Mouse (Mus musculus) CH12.LX (cell line): ENCODE measurements around the gene Nup210l. TPM values are rescaled to one million over a fixed set of nuclear protein-coding genes. Genes with fewer than 3 reads are reported as not detected.

Experiments
- DNase-seq: peaks from one replicate; pipeline ENCODE4 v3.0.0-alpha.2; 2013; ENCODE audit errors: extremely low read depth
- H3K27ac ChIP-seq: 2 replicates; pipeline ENCODE4 v1.5.1; 2012; ENCODE audit warnings: low read depth, mild to moderate bottlenecking, control low read depth, moderate library complexity; ENCODE audit not compliant: insufficient read depth
- H3K27me3 ChIP-seq: replicated peaks from 2 replicates; pipeline ENCODE3; 2012; ENCODE audit warnings: inconsistent platforms
- H3K36me3 ChIP-seq, 2 experiments: replicated peaks in 1 of 2; 2 replicates each; pipeline versions ENCODE3 to v1.6.1; 2012; ENCODE audit warnings: inconsistent platforms in 1 of 2, low read length in 1 of 2, mild to moderate bottlenecking in 1 of 2, mixed read lengths in 1 of 2, moderate library complexity in 1 of 2; ENCODE audit not compliant: control insufficient read depth in 1 of 2, insufficient read depth in 1 of 2
- H3K4me1 ChIP-seq, 2 experiments: 2 replicates each; pipeline ENCODE4 v1.6.1; 2012; ENCODE audit warnings: inconsistent platforms in 1 of 2, moderate library complexity in 1 of 2; ENCODE audit not compliant: insufficient read depth in 2 of 2, control insufficient read depth in 1 of 2
- H3K4me2 ChIP-seq: 2 replicates; pipeline ENCODE4 v1.6.1; 2012; ENCODE audit warnings: low read depth, mild to moderate bottlenecking, control low read depth; ENCODE audit not compliant: poor library complexity, insufficient read depth, severe bottlenecking
- H3K4me3 ChIP-seq, 3 experiments: fragments of 150-350 bp in 1 of 3; sonication (generic) in 1 of 3; replicated peaks in 1 of 3; 2 replicates each; pipeline versions ENCODE3 to v1.5.1; 2011 to 2012; ENCODE audit warnings: low read depth in 2 of 3, low read length in 2 of 3, mild to moderate bottlenecking in 2 of 3, moderate library complexity in 2 of 3, control low read depth in 1 of 3, improper control_type of control experiment in 1 of 3, inconsistent platforms in 1 of 3, mixed read lengths in 1 of 3; ENCODE audit not compliant: poor library complexity in 1 of 3
- H3K79me2 ChIP-seq: replicated peaks from 2 replicates; pipeline ENCODE4 v1.6.1; 2012; ENCODE audit warnings: mild to moderate bottlenecking, moderate library complexity; ENCODE audit not compliant: control insufficient read depth, poor library complexity, insufficient read depth, severe bottlenecking; ENCODE audit errors: extremely low read depth
- H3K9ac ChIP-seq: 2 replicates; pipeline ENCODE4 v1.6.1; 2012; ENCODE audit warnings: low read depth, mild to moderate bottlenecking, control low read depth, moderate library complexity; ENCODE audit not compliant: insufficient read depth
- H3K9me3 ChIP-seq: replicated peaks from 2 replicates; pipeline ENCODE3; 2012; ENCODE audit warnings: low read length, inconsistent platforms, mixed read lengths
- CHD1 ChIP-seq: IDR thresholded peaks from 2 replicates; pipeline ENCODE4 v1.6.1; 2012; ENCODE audit warnings: low read depth, low read length, improper control_type of control experiment, inconsistent platforms
- CHD2 ChIP-seq: IDR thresholded peaks from 2 replicates; pipeline ENCODE4 v1.6.1; 2011; ENCODE audit warnings: low read length, improper control_type of control experiment
- ETS1 ChIP-seq: conservative IDR thresholded peaks from 2 replicates; pipeline ENCODE4 v1.6.1; 2012; ENCODE audit warnings: low read depth, mild to moderate bottlenecking, inconsistent platforms, low read length, improper control_type of control experiment, moderate library complexity
- GABPA ChIP-seq: IDR thresholded peaks from 2 replicates; pipeline ENCODE4 v1.6.1; 2012; ENCODE audit warnings: low read depth, low read length, improper control_type of control experiment, inconsistent platforms; ENCODE audit not compliant: insufficient replicate concordance
- IRF4 ChIP-seq: IDR thresholded peaks from 2 replicates; pipeline ENCODE4 v1.6.1; 2014; ENCODE audit warnings: low read depth, mild to moderate bottlenecking, inconsistent platforms, low read length, improper control_type of control experiment
- JUND ChIP-seq: conservative IDR thresholded peaks from 2 replicates; pipeline ENCODE4 v1.6.1; 2011; ENCODE audit warnings: low read depth, low read length, improper control_type of control experiment
- KAT2A ChIP-seq: IDR thresholded peaks from 2 replicates; pipeline ENCODE4 v1.6.1; 2012; ENCODE audit warnings: low read length, improper control_type of control experiment, inconsistent platforms; ENCODE audit not compliant: insufficient replicate concordance
- MAFK ChIP-seq: IDR thresholded peaks from 2 replicates; pipeline ENCODE4 v1.6.1; 2011; ENCODE audit warnings: low read length, improper control_type of control experiment; ENCODE audit not compliant: insufficient replicate concordance
- MEF2A ChIP-seq: IDR thresholded peaks from 2 replicates; pipeline ENCODE4 v1.6.1; 2014; ENCODE audit warnings: low read depth, mild to moderate bottlenecking, inconsistent platforms, low read length, improper control_type of control experiment, borderline replicate concordance
- MXI1 ChIP-seq: IDR thresholded peaks from 2 replicates; pipeline ENCODE4 v1.6.1; 2011; ENCODE audit warnings: mild to moderate bottlenecking, low read depth, low read length, improper control_type of control experiment
- NELFE ChIP-seq: IDR thresholded peaks from 2 replicates; pipeline ENCODE4 v1.6.1; 2011; ENCODE audit warnings: low read depth, low read length, improper control_type of control experiment
- RCOR1 ChIP-seq: conservative IDR thresholded peaks from 2 replicates; pipeline ENCODE4 v1.6.1; 2012; ENCODE audit warnings: low read depth, mild to moderate bottlenecking, inconsistent platforms, low read length, improper control_type of control experiment
- SIN3A ChIP-seq: IDR thresholded peaks from 2 replicates; pipeline ENCODE4 v1.6.1; 2012; ENCODE audit warnings: low read length, improper control_type of control experiment, inconsistent platforms
- TBP ChIP-seq: conservative IDR thresholded peaks from 2 replicates; pipeline ENCODE4 v1.6.1; 2011; ENCODE audit warnings: low read depth, low read length, improper control_type of control experiment
- TCF12 ChIP-seq: IDR thresholded peaks from 2 replicates; pipeline ENCODE4 v1.6.1; 2014; ENCODE audit warnings: low read depth, mild to moderate bottlenecking, inconsistent platforms, low read length, improper control_type of control experiment
- UBTF ChIP-seq: IDR thresholded peaks from 2 replicates; pipeline ENCODE4 v1.6.1; 2012; ENCODE audit warnings: low read depth, mild to moderate bottlenecking, inconsistent platforms, low read length, improper control_type of control experiment, moderate library complexity
- dilution Hi-C: fragments of 300-500 bp; cut with MboI; formaldehyde crosslinking; loops from 2 replicates; pipeline ENCODE4 v1.14.3; 2020; ENCODE audit warnings: low sequenced_read_pairs; ENCODE audit not compliant: extremely low pct_unique_long_range_greater_than_20kb, extremely low pct_ligation_motif_present
- in situ Hi-C: fragments of 300-500 bp; cut with MboI; formaldehyde crosslinking; loops from 3 replicates; pipeline ENCODE4 v1.14.3; 2019; ENCODE audit warnings: low sequenced_read_pairs, low pct_ligation_motif_present, low pct_unique_long_range_greater_than_20kb, mixed read lengths
- polyA plus RNA-seq: library from polyadenylated mRNA; unstranded; fragments of >175 nt; gene quantifications from 2 replicates; pipeline ENCODE4 v1.2.1, GENCODE M21; 2012; ENCODE audit warnings: low read depth; ENCODE audit not compliant: insufficient read length
- total RNA-seq, 2 experiments: library from RNA; depleted of rRNA; stranded (reverse); fragments of 300-350 nt in 1 of 2; fragments of >200 nt in 1 of 2; gene quantifications; 2 replicates each; pipeline ENCODE4 v1.2.3; 2012 to 2014

Nup210l gene
- total and polyA plus RNA-seq, 3 experiments, result 0.42 to 0.47 (median 0.43) TPM

DNA sequence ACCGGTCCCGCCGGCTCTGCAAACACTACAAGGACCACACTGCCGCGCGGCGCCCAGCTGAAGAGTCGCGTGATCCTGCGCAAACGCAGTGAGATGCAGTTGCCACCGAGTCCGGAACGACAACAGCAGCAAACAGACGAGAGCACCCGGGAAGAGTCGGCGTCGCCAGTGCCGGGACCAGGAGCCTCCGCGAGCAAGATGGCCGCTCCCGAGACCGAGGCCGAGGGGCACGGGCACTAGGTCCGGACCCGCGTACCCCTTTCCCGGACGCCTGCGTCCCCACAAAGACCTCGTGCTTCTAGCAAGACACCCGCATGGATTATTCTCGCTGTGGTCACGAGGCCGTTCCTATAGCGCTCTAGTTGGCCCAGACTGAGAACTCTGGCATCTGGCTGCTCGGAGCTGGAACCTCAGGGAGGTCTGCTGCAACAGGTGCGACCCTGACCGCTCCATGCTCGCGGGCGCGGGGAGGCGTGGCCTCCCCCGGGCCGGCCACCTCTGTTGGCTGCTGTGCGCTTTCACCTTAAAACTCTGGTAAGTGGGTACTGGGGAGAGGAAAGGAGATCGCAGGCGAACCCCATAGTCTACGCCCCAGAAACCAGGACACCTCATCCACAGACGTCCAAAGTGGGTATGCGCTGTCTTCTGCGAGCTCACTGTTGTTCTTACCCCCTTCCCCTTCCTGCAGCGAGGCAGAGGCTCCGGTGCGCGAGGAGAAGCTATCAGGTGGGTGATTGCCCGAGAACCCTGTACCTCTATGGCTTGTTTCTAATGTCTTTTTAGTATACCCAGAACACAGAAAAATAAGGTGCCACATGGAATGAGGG lies 127.8 kb downstream of the Nup210l start, which contains the start of gene Jtb (continued):
- TF ChIP-seq NELFE (peak; percentile 73), MAFK (0 out of 2 replicates have a peak, but pooled peaks have one; percentile 8), TCF12 (peak; percentile 77; the same call in 1 of the 2 replicates), RCOR1 (0 out of 2 replicates have a peak, but pooled peaks have one; percentile 31), GABPA (peak; percentile 44; the same call in 1 of the 2 replicates), CHD1 (no peak), KAT2A (peak; percentile 90; the same call in 1 of the 2 replicates), JUND (no peak), ETS1 (peak; percentile 58), SIN3A (peak; percentile 90)

DNA sequence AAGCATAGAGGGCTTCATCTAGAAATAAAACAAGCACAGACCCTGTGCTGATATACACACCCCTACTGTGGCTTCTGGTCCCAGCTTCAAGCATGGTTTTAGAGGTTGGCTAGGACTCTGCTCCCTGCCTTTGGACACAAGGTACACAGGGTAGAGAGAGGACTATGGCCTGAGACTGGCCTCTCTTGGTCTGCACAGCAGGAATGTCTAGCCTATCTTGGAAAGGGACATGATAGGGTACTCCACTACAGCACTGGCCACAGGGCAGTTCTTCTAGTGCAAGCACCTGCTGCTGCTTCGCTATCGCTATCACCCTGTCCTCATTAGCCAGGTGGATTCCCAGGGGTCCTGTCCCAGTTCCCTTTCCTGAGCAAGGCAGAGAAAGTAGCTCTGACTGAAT lies 137.3 kb downstream of the Nup210l start:
- H3K4me2 ChIP-seq, result no peak overlapping the region
- TF ChIP-seq TBP (no peak), IRF4 (0 out of 2 replicates have a peak, but pooled peaks have one; percentile 14)
- H3K36me3 ChIP-seq, result peaks cover 2 to 16% of the 10 kb centered on the region in 2 experiments
- dilution Hi-C loops, result no loop called here
- H3K27ac ChIP-seq, result no peak overlapping the region
- H3K9me3 ChIP-seq, result no peaks in the 10 kb centered on the region
- no peak for DNase-seq
- no peak overlapping the region for H3K4me3 ChIP-seq
- peaks cover 8 to 37% of the 10 kb centered on the region in 2 experiments; a peak in 3 of 4 replicates for H3K4me1 ChIP-seq
- no peak overlapping the region for H3K9ac ChIP-seq
- in situ Hi-C loops, result no loop called here
- H3K27me3 ChIP-seq, result no peaks in the 10 kb centered on the region
- no peaks in the 10 kb centered on the region for H3K79me2 ChIP-seq

DNA sequence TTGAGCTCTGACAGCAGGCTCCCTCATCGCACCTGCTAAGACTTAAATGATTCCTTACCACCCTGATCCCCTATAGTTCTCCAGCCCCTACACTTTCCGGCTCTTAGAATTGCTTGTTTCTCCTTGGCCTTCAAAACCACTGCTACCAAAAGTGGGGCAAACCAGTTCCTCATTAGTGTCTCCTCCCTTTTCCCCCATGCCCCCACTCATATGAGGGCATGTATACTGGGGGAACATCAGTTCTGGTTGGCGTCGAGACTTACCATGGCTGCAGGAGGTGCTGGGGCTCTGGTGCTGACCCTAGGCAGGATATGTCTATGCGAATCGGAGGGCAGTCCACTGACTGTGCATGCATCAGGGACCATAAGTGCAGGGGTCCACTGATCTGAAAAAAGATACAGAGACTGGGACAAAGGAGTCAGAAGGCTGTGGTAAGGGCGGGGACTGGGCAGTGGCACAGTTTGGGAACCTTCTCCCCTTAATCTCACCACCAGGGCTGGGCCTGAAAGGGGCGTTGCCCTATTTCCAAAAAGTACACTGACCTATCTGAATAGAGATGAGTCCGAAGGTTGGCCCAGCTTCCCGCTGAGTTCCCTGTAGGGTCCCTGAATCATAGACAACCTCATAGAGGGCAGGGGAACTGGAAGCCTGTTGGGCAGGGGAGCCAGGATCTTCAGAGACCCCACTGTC lies 137.9 kb downstream of the Nup210l start:
- H3K4me1 ChIP-seq, result peaks cover 10 to 37% of the 10 kb centered on the region in 2 experiments; a peak in 3 of 4 replicates
- H3K36me3 ChIP-seq, result peaks cover 0 to 10% of the 10 kb centered on the region in 2 experiments
- H3K27ac ChIP-seq, result no peak overlapping the region
- H3K9me3 ChIP-seq, result no peaks in the 10 kb centered on the region
- no peaks in the 10 kb centered on the region for H3K27me3 ChIP-seq
- DNase-seq, result no peak
- dilution Hi-C loops (no loop called here), in situ Hi-C loops (no loop called here)
- no peak overlapping the region for H3K4me3 ChIP-seq
- no peak overlapping the region for H3K9ac ChIP-seq
- no peak overlapping the region for H3K4me2 ChIP-seq
- TF ChIP-seq UBTF, result no peak
- no peak for TF ChIP-seq CHD2
- TF ChIP-seq MAFK, result no peak
- TF ChIP-seq TBP, result no peak
- no peak for TF ChIP-seq MXI1
- no peak for TF ChIP-seq MEF2A
- no peaks in the 10 kb centered on the region for H3K79me2 ChIP-seq
